Comparison of ENCODE assay signal across 8 mouse cellular contexts in the genomic region with DNA sequence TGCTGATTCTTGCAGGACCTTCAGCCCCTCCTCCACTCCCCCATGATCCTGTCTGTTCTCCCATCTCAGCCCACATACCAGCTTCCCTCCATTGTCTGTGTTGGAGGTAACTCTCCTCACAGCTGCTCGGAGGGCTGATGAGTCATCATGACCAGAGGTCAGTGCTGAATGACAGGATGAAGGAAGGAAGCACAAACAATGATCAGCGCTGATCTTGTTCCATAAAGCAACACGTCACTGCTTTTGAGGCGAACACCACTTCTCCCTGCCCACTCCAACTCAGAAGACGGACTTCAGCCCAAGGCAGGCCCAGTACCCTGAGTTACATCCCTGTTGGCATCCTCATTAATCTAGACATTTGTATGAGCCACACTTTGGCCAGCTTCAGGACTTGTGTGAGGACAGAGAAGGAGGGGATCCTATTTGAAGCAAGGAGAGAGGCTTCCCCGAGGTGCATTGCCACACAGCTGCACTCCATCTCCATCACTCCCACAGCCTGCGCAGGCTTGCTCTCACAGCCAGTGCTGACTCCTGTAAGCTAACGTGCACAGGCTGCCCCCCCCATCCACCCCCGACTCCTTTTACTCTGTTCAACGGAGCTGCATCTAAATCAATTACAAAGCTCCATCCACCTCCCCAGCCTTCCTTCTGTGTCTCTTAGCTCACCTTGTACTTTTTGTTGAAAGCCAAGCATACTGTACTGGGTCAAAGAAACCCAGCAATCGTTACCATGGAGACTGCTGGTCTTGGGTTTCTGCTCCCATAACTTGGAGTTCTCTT.
A peak's percentile ranks its signal among the peaks of the same experiment; 100 is the strongest.
DNase-seq lines count a peak whose midpoint lies in the region; ATAC-seq and TF ChIP-seq lines count a peak whose summit lies in the region.

No protein-coding gene starts in this region.

- no peak for TF ChIP-seq CTCF in bone marrow macrophage, adult 2 months (IDR thresholded peaks at IDR 0.05; ENCODE audit: low read depth, low read length)
- TF ChIP-seq CTCF in lung, embryonic 14.5 days (IDR thresholded peaks at IDR 0.05; ENCODE audit: low read depth): no peak
- no peak for TF ChIP-seq CTCF in layer of hippocampus, adult 2 months (conservative IDR thresholded peaks at IDR 0.05)

- no peak overlapping the region for H3K27ac ChIP-seq in ES-E14 (ENCODE audit: insufficient read depth, low read depth, low read length, poor library complexity, severe bottlenecking)
- H3K27ac ChIP-seq in bone marrow macrophage, adult 2 months (ENCODE audit: insufficient read depth, low read depth, low read length): peak overlapping the region; percentile 30
- H3K27ac ChIP-seq in heart, embryonic 11.5 days (ENCODE audit: low read depth, low read length): peak overlapping the region; percentile 78
- peak overlapping the region; percentile 53 for H3K27ac ChIP-seq in kidney, embryonic 14.5 days (ENCODE audit: low read depth, low read length)
- H3K27ac ChIP-seq in lung, embryonic 14.5 days (ENCODE audit: low read depth): peak overlapping the region; percentile 72
- H3K27ac ChIP-seq in layer of hippocampus, adult 2 months: no peak overlapping the region

- in situ Hi-C loops in ES-E14 (cut with MboI; ENCODE audit: low sequenced_read_pairs in 2 of 2, unreplicated experiment in 2 of 2): no loop called here

- 36% methylated on average over 11 of the region's 11 CpGs for WGBS in heart, embryonic 11.5 days (ENCODE audit: insufficient replicate concordance)
- WGBS in kidney, embryonic 14.5 days: 14% methylated on average over 11 of the region's 11 CpGs
- 10% methylated on average over 11 of the region's 11 CpGs for WGBS in lung, embryonic 14.5 days

- peak; percentile 11 for DNase-seq in ES-E14 (ENCODE audit: low read depth, low spot score)
- DNase-seq in lung, embryonic 14.5 days: peak; percentile 91
- DNase-seq in cerebellum, adult 18-20 months: no peak
- no peak for DNase-seq in layer of hippocampus, adult 2 months (ENCODE audit: low spot score in 2 of 2)

- H3K9ac ChIP-seq in ES-E14 (ENCODE audit: insufficient read depth, low read depth, low read length, poor library complexity, severe bottlenecking): no peak overlapping the region
- H3K9ac ChIP-seq in heart, embryonic 11.5 days (ENCODE audit: low read depth, low read length): no peak overlapping the region
- H3K9ac ChIP-seq in kidney, embryonic 14.5 days (ENCODE audit: low read depth, low read length): peak overlapping the region; percentile 23; the same call in 1 of the 2 replicates
- no peak overlapping the region for H3K9ac ChIP-seq in lung, embryonic 14.5 days

- H3K36me3 ChIP-seq in ES-E14 (ENCODE audit: control insufficient read depth, insufficient read depth, low read length, poor library complexity, severe bottlenecking): no peaks in the 10 kb centered on the region
- no peaks in the 10 kb centered on the region for H3K36me3 ChIP-seq in heart, embryonic 11.5 days (ENCODE audit: control insufficient read depth, insufficient read depth, low read length)
- H3K36me3 ChIP-seq in kidney, embryonic 14.5 days (ENCODE audit: control insufficient read depth, insufficient read depth, low read length): no peaks in the 10 kb centered on the region
- H3K36me3 ChIP-seq in lung, embryonic 14.5 days (ENCODE audit: insufficient read depth): no peaks in the 10 kb centered on the region

- no peak for TF ChIP-seq POLR2A in bone marrow macrophage, adult 2 months (IDR thresholded peaks at IDR 0.05; ENCODE audit: borderline replicate concordance, low read depth, low read length)

- H3K27me3 ChIP-seq in heart, embryonic 11.5 days (ENCODE audit: control insufficient read depth, insufficient read depth, low read length): no peaks in the 10 kb centered on the region
- H3K27me3 ChIP-seq in kidney, embryonic 14.5 days (ENCODE audit: control insufficient read depth, insufficient read depth, low read length): no peaks in the 10 kb centered on the region
- H3K27me3 ChIP-seq in lung, embryonic 14.5 days (ENCODE audit: insufficient read depth, low read length): no peaks in the 10 kb centered on the region

- ATAC-seq in heart, embryonic 11.5 days (replicated peaks; ENCODE audit: insufficient number of reproducible peaks, low FRiP score, low TSS enrichment): peak; percentile 60
- ATAC-seq in kidney, embryonic 14.5 days (ENCODE audit: low FRiP score, low TSS enrichment): peak; percentile 73
- peak; percentile 92 for ATAC-seq in lung, embryonic 14.5 days (ENCODE audit: insufficient read depth)
- peak; percentile 54 for ATAC-seq in neutrophil, adult 5-6 weeks (ENCODE audit: extremely low read depth, insufficient number of reproducible peaks, low FRiP score, poor library complexity, severe bottlenecking)

- H3K4me1 ChIP-seq in ES-E14 (ENCODE audit: control insufficient read depth in 2 of 2, insufficient read depth in 2 of 2, low read length in 2 of 2, poor library complexity in 1 of 2): peaks cover 0 to 7% of the 10 kb centered on the region in 2 experiments; a peak in 1 of 4 replicates
- H3K4me1 ChIP-seq in bone marrow macrophage, adult 2 months (ENCODE audit: control insufficient read depth, insufficient read depth, low read length): peaks cover 68% of the 10 kb centered on the region
- H3K4me1 ChIP-seq in heart, embryonic 11.5 days (ENCODE audit: control insufficient read depth, insufficient read depth, low read length): peaks cover 13% of the 10 kb centered on the region
- H3K4me1 ChIP-seq in kidney, embryonic 14.5 days (ENCODE audit: control insufficient read depth, insufficient read depth, low read length): peaks cover 39% of the 10 kb centered on the region
- H3K4me1 ChIP-seq in lung, embryonic 14.5 days (ENCODE audit: insufficient read depth): peaks cover 36% of the 10 kb centered on the region

- H3K4me3 ChIP-seq in ES-E14 (ENCODE audit: insufficient read depth in 1 of 2, low read depth in 1 of 2, low read length in 2 of 2, poor library complexity in 1 of 2, severe bottlenecking in 1 of 2): no peak overlapping the region
- no peak overlapping the region for H3K4me3 ChIP-seq in bone marrow macrophage, adult 2 months (ENCODE audit: insufficient read depth, low read length)
- H3K4me3 ChIP-seq in heart, embryonic 11.5 days (ENCODE audit: low read depth, low read length): no peak overlapping the region
- no peak overlapping the region for H3K4me3 ChIP-seq in kidney, embryonic 14.5 days (ENCODE audit: low read length)
- no peak overlapping the region for H3K4me3 ChIP-seq in lung, embryonic 14.5 days (ENCODE audit: low read depth, low read length)
- H3K4me3 ChIP-seq in layer of hippocampus, adult 2 months: no peak overlapping the region

- no peak overlapping the region for H3K4me2 ChIP-seq in heart, embryonic 11.5 days
- H3K4me2 ChIP-seq in kidney, embryonic 14.5 days (replicated peaks; ENCODE audit: low read depth, low read length): no peak overlapping the region; the same call in 1 of the 2 replicates
- H3K4me2 ChIP-seq in lung, embryonic 14.5 days: peak overlapping the region; percentile 1; the same call in 1 of the 2 replicates

- H3K9me3 ChIP-seq in ES-E14 (ENCODE audit: control insufficient read depth, insufficient read depth, low read depth, low read length): no peaks in the 10 kb centered on the region
- no peaks in the 10 kb centered on the region for H3K9me3 ChIP-seq in heart, embryonic 11.5 days (replicated peaks; ENCODE audit: control insufficient read depth, low read length)
- no peaks in the 10 kb centered on the region for H3K9me3 ChIP-seq in kidney, embryonic 14.5 days (ENCODE audit: control insufficient read depth, low read length)
- no peaks in the 10 kb centered on the region for H3K9me3 ChIP-seq in lung, embryonic 14.5 days (ENCODE audit: low read depth, low read length)

TF ChIP-seq in ES-E14, 5 proteins besides CTCF, POLR2A, EP300 and RAD21:
- TF ChIP-seq MAFK (IDR thresholded peaks at IDR 0.05; ENCODE audit: insufficient read depth, low read depth, low read length): peak; percentile 74
- no peak for TF ChIP-seq HCFC1 (IDR thresholded peaks at IDR 0.05; ENCODE audit: borderline replicate concordance, insufficient read depth, low read length)

Comparison
In these comparisons a context has a peak if more than half of its experiments do, and no peak if none do; other contexts are left out.
1. DNase-seq: peak in ES-E14 (single experiment) and lung, embryonic 14.5 days (single experiment); none in cerebellum, adult 18-20 months (0 of 2) and layer of hippocampus, adult 2 months (0 of 2).
2. H3K27ac ChIP-seq: peak in bone marrow macrophage, adult 2 months (single experiment), heart, embryonic 11.5 days (single experiment), kidney, embryonic 14.5 days (single experiment) and lung, embryonic 14.5 days (single experiment); none in ES-E14 (single experiment) and layer of hippocampus, adult 2 months (single experiment).
3. Peak in every context shown above with its lines, with median percentiles within 50 percentile points of each other: ATAC-seq.